Mouse (Mus musculus) limb, embryonic 13.5 days (tissue): ENCODE measurements at regions not wholly inside any gene's neighbourhood (a gene's known extent, or its start where the extent isn't known, plus 50 kb on each side); places are given as distances from the start of the nearest gene placed in this dataset.
A peak's percentile ranks its signal among the peaks of the same experiment; 100 is the strongest.

Source experiments
- ATAC-seq: fragments of 200-750 bp; cut with Nextera tagmentation; 2 replicates; pipeline ENCODE4 v1.8.0; 2017; ENCODE audit warnings: low read depth, moderate number of reproducible peaks, moderate TSS enrichment; ENCODE audit not compliant: low FRiP score
- H3K27ac ChIP-seq: fragments of 300-500 bp; sonication (generic); 2 replicates; pipeline ENCODE4 v1.5.1; 2015; ENCODE audit warnings: inconsistent platforms, mild to moderate bottlenecking, moderate library complexity
- H3K27me3 ChIP-seq: fragments of 300-500 bp; sonication (generic); 2 replicates; pipeline ENCODE4 v1.6.1; 2015; ENCODE audit warnings: mild to moderate bottlenecking, inconsistent platforms
- H3K36me3 ChIP-seq: fragments of 300-500 bp; sonication (generic); 2 replicates; pipeline ENCODE4 v1.6.1; 2015; ENCODE audit warnings: inconsistent platforms, mild to moderate bottlenecking, moderate library complexity
- H3K4me1 ChIP-seq: fragments of 300-500 bp; sonication (generic); 2 replicates; pipeline ENCODE4 v1.6.1; 2015; ENCODE audit warnings: inconsistent platforms
- H3K4me2 ChIP-seq: fragments of 300-500 bp; sonication (generic); replicated peaks from 2 replicates; pipeline ENCODE4 v1.6.1; 2015; ENCODE audit warnings: inconsistent platforms, mild to moderate bottlenecking, moderate library complexity
- H3K4me3 ChIP-seq: fragments of 300-500 bp; sonication (generic); 2 replicates; pipeline ENCODE4 v1.5.1; 2015; ENCODE audit warnings: moderate library complexity, mild to moderate bottlenecking, inconsistent platforms
- H3K9ac ChIP-seq: fragments of 300-500 bp; sonication (generic); 2 replicates; pipeline ENCODE4 v1.6.1; 2015; ENCODE audit warnings: mild to moderate bottlenecking, inconsistent platforms
- H3K9me3 ChIP-seq: fragments of 300-500 bp; sonication (generic); 2 replicates; pipeline ENCODE4 v1.6.1; 2016; ENCODE audit warnings: inconsistent platforms
- whole genome bisulfite sequencing: fragments of 180-500 bp; shearing (Covaris S2); methylation state at CpG from one replicate; pipeline ENCODE4 v1.1.7; 2015; 5-methylcytosine and 5-hydroxymethylcytosine counted together

GRCm38 (mm10) chr16:49985082-49986076 lies 185.0 kb downstream of the Cd47 start:
- H3K27ac ChIP-seq: no peak overlapping the region
- 37% methylated on average over 14 of the region's 14 CpGs for WGBS
- no peak for ATAC-seq

DNA sequence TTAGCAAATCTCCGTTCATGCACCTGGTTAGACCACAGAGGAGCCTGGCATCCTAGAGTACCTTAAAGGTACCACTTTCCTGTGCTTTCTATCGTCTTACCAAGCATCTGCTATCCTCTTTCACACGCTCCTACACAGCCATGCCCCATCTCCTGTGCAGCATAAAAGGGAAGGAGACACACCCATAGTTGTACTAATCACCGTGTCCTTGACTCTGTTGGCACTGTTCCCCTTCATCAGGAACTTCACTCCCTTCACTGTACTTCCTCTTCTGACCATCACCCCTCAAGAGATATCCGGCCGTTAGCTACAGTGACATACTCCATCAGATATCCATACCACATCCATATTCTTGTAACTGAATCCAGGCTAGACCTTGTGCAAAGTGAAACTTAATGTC lies 186.6 kb downstream of the Cd47 start:
- no peaks in the 10 kb centered on the region for H3K27me3 ChIP-seq
- H3K27ac ChIP-seq: no peak overlapping the region
- no peaks in the 10 kb centered on the region for H3K4me1 ChIP-seq
- no peak overlapping the region for H3K4me2 ChIP-seq
- no peaks in the 10 kb centered on the region for H3K36me3 ChIP-seq
- no peaks in the 10 kb centered on the region for H3K9me3 ChIP-seq
- WGBS: 79% methylated on average over 6 of the region's 6 CpGs
- H3K4me3 ChIP-seq: no peak overlapping the region
- no peak for ATAC-seq
- no peak overlapping the region for H3K9ac ChIP-seq

More at GRCm38 (mm10) chr16:49985082-49986076, 185.0 kb downstream of the Cd47 start:
- Histone ChIP-seq H3K9ac (no peak overlapping the region), H3K4me3 (no peak overlapping the region), H3K4me2 (no peak overlapping the region), H3K9me3 (no peaks in the 10 kb centered on the region), H3K27me3 (no peaks in the 10 kb centered on the region), H3K4me1 (peaks cover under 1% of the 10 kb centered on the region; the same call in 1 of the 2 replicates), H3K36me3 (no peaks in the 10 kb centered on the region)

- Histone ChIP-seq H3K9ac (no peak overlapping the region), H3K9me3 (no peaks in the 10 kb centered on the region), H3K4me1 (no peaks in the 10 kb centered on the region), H3K27ac (no peak overlapping the region), H3K36me3 (no peaks in the 10 kb centered on the region), H3K4me3 (no peak overlapping the region), H3K4me2 (no peak overlapping the region), H3K27me3 (no peaks in the 10 kb centered on the region)
- no peak for ATAC-seq
- 66% methylated on average over 3 of the region's 3 CpGs for WGBS
These were observed 195.5 kb downstream of the Cd47 start for GRCm38 (mm10) chr16:49995822-49996221.

GRCm38 (mm10) chr16:49996593-49996992 lies 196.3 kb downstream of the Cd47 start:
- H3K9ac ChIP-seq: no peak overlapping the region
- H3K4me3 ChIP-seq: no peak overlapping the region
- no peaks in the 10 kb centered on the region for H3K36me3 ChIP-seq
- no peak overlapping the region for H3K4me2 ChIP-seq
- no peaks in the 10 kb centered on the region for H3K9me3 ChIP-seq
- ATAC-seq: no peak
- no peaks in the 10 kb centered on the region for H3K27me3 ChIP-seq
- H3K4me1 ChIP-seq: no peaks in the 10 kb centered on the region
- WGBS: 58% methylated on average over 5 of the region's 5 CpGs
- H3K27ac ChIP-seq: peak overlapping the region; percentile 16; the same call in 1 of the 2 replicates

DNA sequence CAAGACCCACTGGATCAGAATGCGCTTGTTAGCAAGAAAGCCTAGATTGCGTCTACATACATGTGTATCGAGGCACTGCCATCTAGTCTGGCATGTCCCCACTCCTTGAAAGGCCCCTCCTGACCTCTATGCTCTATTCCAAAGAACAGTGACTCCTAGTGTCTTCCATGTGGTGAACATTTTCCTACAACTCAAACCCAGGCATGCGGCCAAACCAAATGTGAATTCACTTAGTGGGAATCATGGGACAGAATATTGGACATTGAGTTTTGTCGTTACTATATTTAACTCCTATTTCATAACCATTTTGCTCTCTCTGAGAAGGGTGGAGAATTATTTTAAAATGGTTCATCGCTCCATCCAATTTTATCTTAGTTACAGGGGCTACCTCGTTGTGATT lies 196.7 kb downstream of the Cd47 start:
- Histone ChIP-seq H3K4me1 (no peaks in the 10 kb centered on the region), H3K9me3 (no peaks in the 10 kb centered on the region), H3K36me3 (no peaks in the 10 kb centered on the region), H3K27ac (peak overlapping the region; percentile 16; the same call in 1 of the 2 replicates), H3K4me3 (no peak overlapping the region), H3K27me3 (no peaks in the 10 kb centered on the region), H3K4me2 (no peak overlapping the region), H3K9ac (no peak overlapping the region)
- no peak for ATAC-seq
- WGBS: 73% methylated on average over 7 of the region's 7 CpGs

GRCm38 (mm10) chr16:50000805-50001204 lies 200.5 kb downstream of the Cd47 start:
- no peak overlapping the region for H3K9ac ChIP-seq
- H3K27ac ChIP-seq: no peak overlapping the region
- H3K27me3 ChIP-seq: no peaks in the 10 kb centered on the region
- H3K4me1 ChIP-seq: no peaks in the 10 kb centered on the region
- no peak overlapping the region for H3K4me3 ChIP-seq
- no peaks in the 10 kb centered on the region for H3K9me3 ChIP-seq
- ATAC-seq: no peak
- 54% methylated on average over 4 of the region's 4 CpGs for WGBS
- H3K36me3 ChIP-seq: no peaks in the 10 kb centered on the region
- no peak overlapping the region for H3K4me2 ChIP-seq

DNA sequence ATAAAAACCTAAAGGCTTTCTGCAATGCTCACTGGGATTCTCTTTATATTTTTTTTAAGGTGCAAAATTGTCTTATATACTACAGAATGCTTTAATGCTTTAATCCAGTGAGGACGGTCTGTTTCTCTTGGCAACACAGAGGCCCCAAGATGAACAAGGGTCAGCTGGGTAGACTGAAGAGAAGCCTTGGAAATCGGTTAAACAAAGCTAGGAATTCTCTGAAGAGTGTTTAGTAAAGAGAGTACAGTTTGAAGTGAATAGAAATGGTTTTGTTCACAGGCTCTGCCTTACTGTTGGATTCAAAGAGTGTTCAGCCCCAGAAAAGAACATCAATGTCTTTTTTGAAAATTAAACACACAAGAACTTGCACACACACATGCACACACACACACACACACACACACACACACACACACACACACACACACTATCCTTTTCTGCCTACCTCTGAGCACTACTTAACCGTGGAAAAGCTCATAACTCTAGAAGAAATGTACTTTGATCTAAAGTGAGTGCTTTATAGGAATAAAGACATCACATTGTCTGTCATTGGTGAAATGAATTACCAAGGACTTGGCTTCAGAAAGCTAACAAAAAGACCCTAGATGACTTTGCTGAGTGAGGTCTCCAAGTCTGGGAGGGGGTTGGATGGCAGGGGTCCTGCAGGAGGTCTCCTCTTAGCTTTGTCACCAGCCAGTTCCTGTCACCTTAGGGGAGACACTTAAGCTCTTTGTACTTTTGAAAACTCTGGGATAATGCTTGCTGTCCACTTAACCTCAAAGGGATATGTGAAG lies 201.5 kb downstream of the Cd47 start:
- Histone ChIP-seq H3K9ac (no peak overlapping the region), H3K27ac (no peak overlapping the region), H3K36me3 (no peaks in the 10 kb centered on the region), H3K9me3 (no peaks in the 10 kb centered on the region), H3K27me3 (no peaks in the 10 kb centered on the region), H3K4me2 (no peak overlapping the region), H3K4me1 (no peaks in the 10 kb centered on the region), H3K4me3 (no peak overlapping the region)
- no peak for ATAC-seq
- WGBS: 58% methylated on average over 3 of the region's 3 CpGs

DNA sequence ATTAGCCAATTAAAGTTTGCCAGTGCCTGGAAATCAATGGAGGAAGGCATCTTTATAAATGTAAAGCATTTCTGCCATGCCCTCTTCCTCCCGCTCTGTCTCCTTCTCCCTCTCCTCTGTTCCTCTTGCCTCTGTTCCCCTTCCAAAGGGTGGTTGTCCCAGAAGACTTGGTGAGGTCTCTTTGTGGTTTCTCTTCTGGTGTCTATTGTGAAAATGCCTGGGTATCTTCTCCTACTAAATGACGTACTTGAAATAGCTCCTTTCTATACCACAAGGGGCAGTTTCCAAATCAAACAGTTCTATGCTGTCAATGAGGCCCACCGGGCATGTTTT lies 202.1 kb downstream of the Cd47 start:
- Histone ChIP-seq H3K4me1 (no peaks in the 10 kb centered on the region), H3K4me2 (no peak overlapping the region), H3K27me3 (no peaks in the 10 kb centered on the region), H3K27ac (no peak overlapping the region), H3K4me3 (no peak overlapping the region), H3K9me3 (no peaks in the 10 kb centered on the region), H3K9ac (no peak overlapping the region), H3K36me3 (no peaks in the 10 kb centered on the region)
- WGBS: 84% methylated on average over 3 of the region's 3 CpGs
- no peak for ATAC-seq

GRCm38 (mm10) chr16:50009046-50009445 lies 208.7 kb downstream of the Cd47 start:
- Histone ChIP-seq H3K4me2 (no peak overlapping the region), H3K4me3 (no peak overlapping the region), H3K9ac (no peak overlapping the region), H3K27me3 (no peaks in the 10 kb centered on the region), H3K4me1 (peaks cover 7% of the 10 kb centered on the region; the same call in 1 of the 2 replicates), H3K36me3 (no peaks in the 10 kb centered on the region), H3K9me3 (no peaks in the 10 kb centered on the region), H3K27ac (no peak overlapping the region)
- no peak for ATAC-seq
- 87% methylated on average over 3 of the region's 3 CpGs for WGBS

DNA sequence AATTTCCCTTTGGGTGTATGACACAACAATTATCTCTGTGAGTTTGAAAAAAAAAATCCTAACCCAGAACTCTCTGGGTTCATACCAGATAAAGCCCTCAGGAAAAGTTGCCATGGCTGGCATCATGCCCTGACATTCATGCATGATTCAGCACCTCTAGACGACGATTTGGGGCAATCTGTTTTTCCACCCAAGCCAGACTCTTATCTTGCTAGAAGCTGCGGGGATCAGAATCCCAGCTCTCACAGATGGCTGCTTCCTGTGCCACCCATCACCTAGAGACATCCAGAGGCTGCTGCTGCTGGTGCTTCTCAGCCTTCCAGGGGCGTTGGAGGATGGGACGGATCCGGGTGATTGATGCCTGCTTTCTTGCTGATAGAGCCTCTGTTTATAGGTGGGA lies 209.2 kb downstream of the Cd47 start:
- Histone ChIP-seq H3K9me3 (no peaks in the 10 kb centered on the region), H3K36me3 (no peaks in the 10 kb centered on the region), H3K4me1 (peaks cover 7% of the 10 kb centered on the region; the same call in 1 of the 2 replicates)

GRCm38 (mm10) chr16:50010074-50010473 lies 209.7 kb downstream of the Cd47 start:
- Histone ChIP-seq H3K36me3 (no peaks in the 10 kb centered on the region), H3K27ac (no peak overlapping the region), H3K27me3 (no peaks in the 10 kb centered on the region), H3K9ac (no peak overlapping the region), H3K9me3 (no peaks in the 10 kb centered on the region), H3K4me1 (peaks cover 7% of the 10 kb centered on the region; the same call in 1 of the 2 replicates), H3K4me3 (no peak overlapping the region), H3K4me2 (no peak overlapping the region)
- no peak for ATAC-seq
- WGBS: 59% methylated on average over 5 of the region's 5 CpGs

More for the DNA sequence above, 209.2 kb downstream of the Cd47 start:
- no peak for ATAC-seq
- WGBS: 24% methylated on average over 6 of the region's 6 CpGs
- H3K4me2 ChIP-seq: no peak overlapping the region
- no peak overlapping the region for H3K4me3 ChIP-seq
- no peak overlapping the region for H3K27ac ChIP-seq
- H3K9ac ChIP-seq: no peak overlapping the region
- H3K27me3 ChIP-seq: no peaks in the 10 kb centered on the region

DNA sequence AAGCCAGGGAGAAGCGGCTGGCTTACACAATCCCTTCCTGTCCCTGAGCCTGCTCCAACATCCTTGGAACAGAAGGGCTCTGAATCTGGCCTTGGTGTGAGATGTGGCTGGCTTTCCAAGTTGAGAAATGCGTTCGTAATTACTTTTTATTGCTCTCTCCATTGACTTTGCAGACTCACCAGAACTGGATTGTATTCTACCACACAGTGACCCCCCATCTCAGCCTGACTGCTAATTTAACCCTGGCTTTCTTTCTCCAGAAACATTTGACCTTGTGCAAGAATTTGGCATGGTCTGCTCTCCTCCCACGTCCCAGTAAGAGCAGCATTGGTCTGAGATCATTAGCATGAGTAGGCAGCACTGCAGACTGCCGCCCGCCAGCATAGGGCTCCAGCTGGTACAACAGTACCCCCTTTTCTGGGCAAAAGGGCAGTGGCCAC lies 210.2 kb downstream of the Cd47 start:
- 37% methylated on average over 6 of the region's 6 CpGs for WGBS
- Histone ChIP-seq H3K27ac (no peak overlapping the region), H3K36me3 (no peaks in the 10 kb centered on the region), H3K9ac (no peak overlapping the region), H3K9me3 (no peaks in the 10 kb centered on the region), H3K4me3 (no peak overlapping the region), H3K27me3 (no peaks in the 10 kb centered on the region), H3K4me2 (no peak overlapping the region), H3K4me1 (peaks cover 7% of the 10 kb centered on the region; the same call in 1 of the 2 replicates)
- no peak for ATAC-seq
